25 mouse cellular contexts compared by ENCODE assay signal in genomic region chr5:147354985-147355384, GRCm38 (mm10). TPM values are rescaled to one million over a fixed set of nuclear protein-coding genes. Genes with fewer than 3 reads are reported as not detected.
"Had no signal": no experiment of that assay in that cellular context is flagged by ENCODE, and none has a peak within 500 bp of the region (broad histone marks: within the 10 kb centered on the region; RNA-seq: fewer than 3 reads in every experiment).

No protein-coding gene starts in this region.

- H3K27me3 ChIP-seq: liver, embryonic 13.5 days; liver, embryonic 15.5 days; lung, embryonic 15.5 days; midbrain, embryonic 13.5 days; midbrain, embryonic 15.5 days; neural tube, embryonic 13.5 days; neural tube, embryonic 15.5 days had no signal

- H3K36me3 ChIP-seq: liver, embryonic 13.5 days; liver, embryonic 15.5 days; lung, embryonic 15.5 days; midbrain, embryonic 13.5 days; midbrain, embryonic 15.5 days; neural tube, embryonic 13.5 days; neural tube, embryonic 15.5 days had no signal

- H3K9me3 ChIP-seq: liver, embryonic 13.5 days; liver, embryonic 15.5 days; lung, embryonic 15.5 days; midbrain, embryonic 13.5 days; midbrain, embryonic 15.5 days; neural tube, embryonic 13.5 days; neural tube, embryonic 15.5 days had no signal

- H3K27ac ChIP-seq: liver, embryonic 13.5 days; liver, embryonic 15.5 days; lung, embryonic 15.5 days; macrophage; midbrain, embryonic 13.5 days; midbrain, embryonic 15.5 days; neural tube, embryonic 13.5 days; neural tube, embryonic 15.5 days had no signal

- DNase-seq: liver, embryonic 13.5 days; liver, postnatal 0 days; lung, adult 2 months; lung, postnatal 14 days; lung, postnatal 36 days; retina, postnatal 1 day; right cerebral cortex, adult 18-20 months; right cerebral cortex, postnatal 25 days; right cerebral cortex, postnatal 4 days had no signal

- H3K4me3 ChIP-seq: liver, embryonic 13.5 days; liver, embryonic 15.5 days; lung, embryonic 15.5 days; megakaryocyte, embryonic 14.5 days; midbrain, embryonic 13.5 days; midbrain, embryonic 15.5 days; neural tube, embryonic 13.5 days; neural tube, embryonic 15.5 days had no signal

- H3K4me1 ChIP-seq: liver, embryonic 13.5 days; liver, embryonic 15.5 days; lung, embryonic 15.5 days; megakaryocyte, embryonic 14.5 days; midbrain, embryonic 13.5 days; midbrain, embryonic 15.5 days; neural tube, embryonic 13.5 days; neural tube, embryonic 15.5 days had no signal

RNA-seq across cellular contexts. Expression of gene Urad, which starts 32.7 kb away (rescaled TPM):
- total RNA-seq: megakaryocyte progenitor cell, adult 5-6 weeks; midbrain, postnatal 0 days; monocyte, adult 5-6 weeks had no signal
- polyA plus RNA-seq: lung, adult 2 months; lung, embryonic 15.5 days; lung, postnatal 0 days; macrophage; midbrain, embryonic 11.5 days; midbrain, embryonic 13.5 days; midbrain, embryonic 15.5 days; midbrain, postnatal 0 days; neural tube, embryonic 11.5 days; neural tube, embryonic 13.5 days; neural tube, embryonic 15.5 days; stomach, embryonic 14.5 days; stomach, embryonic 16.5 days had no signal

RNA-seq across cellular contexts. Expression of gene Cdx2, which starts 47.9 kb away (rescaled TPM):
- total RNA-seq: megakaryocyte progenitor cell, adult 5-6 weeks; midbrain, postnatal 0 days; monocyte, adult 5-6 weeks had no signal
- polyA plus RNA-seq: liver, embryonic 13.5 days; liver, embryonic 15.5 days; liver, postnatal 0 days; lung, adult 2 months; lung, embryonic 15.5 days; lung, postnatal 0 days; macrophage; midbrain, embryonic 11.5 days; midbrain, embryonic 13.5 days; midbrain, embryonic 15.5 days; midbrain, postnatal 0 days; neural tube, embryonic 11.5 days; neural tube, embryonic 13.5 days; neural tube, embryonic 15.5 days had no signal
